Mouse (Mus musculus): ENCODE results near the gene Tcp11l2.

DNA sequence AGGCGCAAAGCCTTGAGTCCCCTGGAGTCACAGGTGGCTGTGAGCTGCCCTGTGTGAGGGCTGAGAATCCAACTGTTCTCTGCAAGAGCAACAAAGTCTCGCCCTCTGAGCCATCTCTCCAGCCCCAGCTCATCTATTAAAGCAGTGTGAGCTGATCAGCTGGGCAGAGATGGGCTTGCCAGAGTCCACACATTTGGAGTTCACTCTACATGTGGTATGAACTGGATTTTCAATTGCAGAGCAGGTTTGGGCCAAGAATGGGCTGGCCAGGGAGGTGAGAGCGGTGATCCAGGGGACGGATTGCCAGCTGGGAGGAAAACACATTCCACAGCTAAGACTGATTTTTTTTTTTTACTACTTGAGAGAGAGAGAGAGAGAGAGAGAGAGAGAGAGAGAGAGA lies 80.2 kb downstream of the Tcp11l2 start:
- TF ChIP-seq CTCF (IDR thresholded peaks at IDR 0.05; ENCODE audit: control insufficient read depth, insufficient read depth, insufficient replicate concordance, low read depth, low read length), result no peak
- TF ChIP-seq POLR2A (IDR thresholded peaks at IDR 0.05; ENCODE audit: control insufficient read depth, low read depth, low read length), result no peak
